Mouse (Mus musculus): ENCODE results near the gene Ergic2. TPM values are rescaled to one million over a fixed set of nuclear protein-coding genes. Genes with fewer than 3 reads are reported as not detected.
"Not testable (repeated sequence)": the region's sequence is repeated elsewhere in the genome, so short reads cannot be mapped to it uniquely, and the experiment has no call there.

Ergic2 gene
- polyA plus RNA-seq, 2 experiments from 2014 or later: 168 to 171 TPM

DNA sequence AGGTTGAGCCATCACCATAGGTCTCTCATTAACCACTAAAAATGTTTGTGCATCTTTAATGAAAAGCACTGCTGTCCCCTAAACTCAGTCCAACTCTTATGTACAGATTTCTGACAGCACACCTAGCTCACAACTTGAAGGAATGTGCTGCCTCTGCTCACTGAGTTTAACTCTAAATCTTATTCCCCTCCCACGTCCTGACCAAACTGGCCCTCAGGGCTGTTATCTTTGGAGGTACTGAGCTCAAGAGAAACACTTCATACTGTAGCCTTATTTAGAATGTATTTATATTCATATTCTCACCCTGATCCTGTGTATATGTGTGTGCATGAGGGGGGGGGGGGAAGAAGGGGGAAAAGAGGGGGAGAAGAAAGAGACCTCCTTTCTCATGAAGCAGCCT lies 4.7 kb downstream of the Ergic2 start:
- ATAC-seq: no peak

DNA sequence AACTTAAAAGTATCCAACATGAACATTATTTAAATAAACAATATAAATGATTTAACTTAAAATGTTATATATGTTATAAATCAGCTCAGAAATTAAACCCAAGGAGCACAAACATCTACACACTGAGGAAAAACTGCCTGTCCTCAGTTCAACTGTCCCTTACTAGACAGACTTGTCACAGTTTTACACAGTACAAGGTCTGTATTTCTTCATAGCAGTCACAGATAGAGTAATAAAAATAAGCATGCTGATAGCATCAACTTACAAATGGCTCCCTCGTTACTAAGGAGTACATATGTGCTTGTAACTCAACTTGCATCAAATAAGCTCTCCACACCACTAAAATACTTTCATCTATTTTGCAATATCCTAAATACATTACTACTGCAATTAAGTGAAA lies 7.0 kb downstream of the Ergic2 start:
- no peak for ATAC-seq

DNA sequence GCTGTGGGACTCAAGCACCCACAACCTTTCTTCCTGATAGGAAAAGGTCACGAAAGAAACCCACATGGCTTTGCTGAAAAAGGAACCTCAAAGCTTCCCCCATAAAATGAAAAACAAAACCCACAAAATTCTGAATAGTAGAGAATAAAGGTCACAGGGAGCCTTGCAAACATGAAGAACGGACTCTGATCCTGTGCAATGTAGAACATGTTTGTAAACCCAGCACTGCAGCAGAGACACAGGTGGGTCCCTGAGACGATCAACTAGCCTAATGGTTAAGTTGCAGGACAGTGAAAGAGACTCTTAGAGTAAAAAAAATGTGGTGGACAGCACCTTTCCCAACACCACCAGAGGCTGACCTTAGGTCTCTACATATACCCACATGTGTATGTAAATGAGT lies 12.4 kb downstream of the Ergic2 start:
- ATAC-seq: no peak

DNA sequence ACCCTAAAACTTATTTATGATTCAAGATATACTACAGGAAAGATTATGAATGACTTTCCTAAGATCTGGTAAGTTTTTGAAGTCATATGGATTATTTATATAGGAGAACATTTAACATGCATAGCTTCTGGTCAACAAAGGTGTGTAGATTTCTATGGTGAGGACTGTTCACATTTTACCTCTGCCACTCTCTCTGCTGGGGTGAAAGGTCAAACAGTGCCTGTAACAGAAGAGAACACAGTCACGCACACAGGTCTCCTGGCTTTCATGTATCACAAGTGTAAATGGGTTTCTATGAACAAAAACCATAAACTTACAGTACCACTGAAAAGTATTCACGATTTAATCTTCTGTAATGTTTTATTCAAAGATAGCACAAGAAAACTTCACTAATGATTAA lies 13.0 kb downstream of the Ergic2 start:
- no peak for ATAC-seq

DNA sequence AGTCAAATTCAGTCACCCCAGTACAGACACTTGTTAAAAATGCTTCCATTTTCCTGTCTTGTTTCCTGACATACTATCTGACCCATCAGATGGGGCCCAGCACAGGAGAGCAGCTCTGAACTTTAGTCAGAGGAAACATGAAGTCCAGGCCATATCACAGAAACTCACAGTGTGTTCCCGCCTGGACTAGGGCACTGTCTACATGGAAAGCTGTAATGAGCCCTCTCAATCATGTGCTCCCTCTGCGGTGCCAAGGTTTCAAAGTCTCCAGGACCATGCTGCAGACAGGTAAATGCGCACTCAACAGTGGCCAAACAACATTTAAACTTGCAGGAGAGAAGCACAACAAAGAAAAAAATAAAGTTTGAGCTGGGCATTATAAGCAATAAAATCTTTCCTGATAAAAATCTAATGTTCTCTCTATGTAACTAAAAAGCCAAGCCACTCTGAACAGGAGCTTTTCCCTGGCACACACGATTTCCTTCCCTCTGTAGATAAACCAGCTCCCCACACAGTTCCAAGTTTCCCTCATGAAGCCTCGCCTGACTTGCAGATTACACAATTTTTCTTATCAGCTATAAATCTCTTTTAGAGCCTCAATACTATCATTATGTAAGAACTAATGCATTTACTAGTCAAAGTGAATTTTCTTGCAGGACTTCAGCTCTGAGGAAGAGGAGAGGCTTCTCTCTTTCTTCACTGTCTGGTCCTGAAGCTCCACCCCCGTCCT lies 18.0 kb downstream of the Ergic2 start:
- ATAC-seq: no peak

DNA sequence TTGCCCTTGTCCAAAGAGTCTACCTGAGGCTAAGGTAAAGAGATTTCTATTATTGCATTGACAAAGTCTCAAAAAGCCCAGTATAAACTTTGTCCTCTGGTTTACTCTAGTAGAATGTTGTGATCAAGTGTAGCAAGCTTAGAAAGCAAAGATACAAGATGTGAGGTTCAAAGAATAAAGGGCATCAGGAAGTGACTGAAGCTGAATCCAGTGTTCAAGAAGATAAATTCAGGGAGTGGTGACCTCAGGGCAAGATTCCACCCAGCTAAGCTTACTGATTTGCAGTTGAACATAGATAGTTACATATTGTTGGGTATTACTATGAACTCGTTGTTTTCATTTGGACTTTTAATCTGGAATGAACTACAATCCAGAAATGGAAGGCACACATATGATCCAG lies 26.5 kb downstream of the Ergic2 start:
- ATAC-seq: no peak

DNA sequence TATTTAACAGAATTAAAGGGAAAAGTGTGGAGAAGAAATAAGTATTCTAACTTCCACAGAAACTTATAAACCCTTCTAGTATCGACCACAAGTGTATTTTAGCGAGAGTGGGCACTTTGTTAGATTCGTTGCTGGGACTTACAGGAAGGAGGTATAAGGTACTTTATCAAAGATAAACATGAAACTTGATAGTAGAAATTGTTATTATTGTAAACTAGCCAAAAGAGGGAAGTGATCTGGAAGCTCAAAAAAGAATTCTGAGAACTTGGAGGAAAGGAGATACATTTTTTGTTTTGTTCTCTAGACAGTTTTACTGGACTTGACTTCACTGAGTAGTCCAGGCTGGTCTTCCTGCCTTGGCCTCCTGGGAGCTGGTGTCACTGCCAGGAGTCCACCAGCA lies 39.3 kb downstream of the Ergic2 start:
- no peak for ATAC-seq

DNA sequence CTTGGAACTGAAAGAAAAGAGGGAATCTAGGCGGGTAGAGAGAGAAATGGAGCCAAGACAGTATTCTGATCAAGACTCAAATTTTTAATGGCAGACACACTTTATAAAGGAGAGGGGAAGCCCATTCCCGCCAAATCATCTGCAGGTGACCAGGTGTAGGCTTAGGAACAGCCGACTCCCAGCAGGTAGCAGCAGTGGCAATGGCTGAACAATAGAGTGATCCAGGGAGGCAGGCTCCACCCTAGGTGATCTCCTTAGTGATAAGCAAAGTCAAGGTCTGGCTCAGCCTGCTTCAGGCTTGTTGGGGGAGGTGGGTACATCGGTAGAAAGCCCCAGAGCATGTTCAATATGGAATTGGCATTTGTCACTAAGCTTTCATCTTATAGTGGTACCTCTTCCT lies 59.9 kb downstream of the Ergic2 start:
- ATAC-seq: not testable (repeated sequence)

DNA sequence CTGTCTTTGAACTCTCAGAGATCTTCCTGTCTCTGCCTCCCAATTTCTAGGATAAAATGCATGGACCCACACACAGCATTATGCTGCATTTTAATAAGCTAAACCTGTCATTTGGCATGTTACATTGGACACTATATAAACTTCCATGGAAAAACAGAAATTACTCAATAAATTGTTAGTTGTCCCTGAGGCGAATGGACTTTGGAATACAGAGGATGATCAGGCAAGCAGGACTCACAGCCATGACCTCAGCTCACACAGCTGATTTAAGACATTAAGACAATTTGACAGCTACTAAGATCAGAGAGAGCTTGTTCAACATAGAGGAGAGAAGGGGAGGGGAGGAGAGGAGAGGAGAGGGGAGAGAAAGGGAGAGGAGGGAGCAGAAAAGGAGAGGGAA lies 69.8 kb downstream of the Ergic2 start:
- no peak for ATAC-seq

DNA sequence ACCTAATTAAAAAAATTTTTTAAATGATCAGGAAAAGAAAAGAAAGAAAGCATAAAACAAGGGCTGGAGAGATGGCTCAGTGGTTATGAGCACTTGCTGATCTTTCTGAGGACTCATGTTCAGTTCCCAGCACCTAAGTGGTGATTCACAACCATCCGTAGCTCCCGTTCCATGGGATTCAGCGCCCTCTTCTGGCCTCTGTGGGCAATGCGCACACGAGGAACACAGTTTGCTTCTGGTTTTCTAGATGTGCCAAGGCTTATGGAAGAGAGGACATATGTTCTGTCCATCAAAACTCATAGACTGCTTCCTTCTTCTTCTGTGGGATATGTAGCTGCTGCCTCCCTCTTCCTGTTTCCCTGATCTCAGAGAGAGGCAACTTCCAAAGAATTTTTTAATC lies 70.3 kb downstream of the Ergic2 start:
- no peak for ATAC-seq

DNA sequence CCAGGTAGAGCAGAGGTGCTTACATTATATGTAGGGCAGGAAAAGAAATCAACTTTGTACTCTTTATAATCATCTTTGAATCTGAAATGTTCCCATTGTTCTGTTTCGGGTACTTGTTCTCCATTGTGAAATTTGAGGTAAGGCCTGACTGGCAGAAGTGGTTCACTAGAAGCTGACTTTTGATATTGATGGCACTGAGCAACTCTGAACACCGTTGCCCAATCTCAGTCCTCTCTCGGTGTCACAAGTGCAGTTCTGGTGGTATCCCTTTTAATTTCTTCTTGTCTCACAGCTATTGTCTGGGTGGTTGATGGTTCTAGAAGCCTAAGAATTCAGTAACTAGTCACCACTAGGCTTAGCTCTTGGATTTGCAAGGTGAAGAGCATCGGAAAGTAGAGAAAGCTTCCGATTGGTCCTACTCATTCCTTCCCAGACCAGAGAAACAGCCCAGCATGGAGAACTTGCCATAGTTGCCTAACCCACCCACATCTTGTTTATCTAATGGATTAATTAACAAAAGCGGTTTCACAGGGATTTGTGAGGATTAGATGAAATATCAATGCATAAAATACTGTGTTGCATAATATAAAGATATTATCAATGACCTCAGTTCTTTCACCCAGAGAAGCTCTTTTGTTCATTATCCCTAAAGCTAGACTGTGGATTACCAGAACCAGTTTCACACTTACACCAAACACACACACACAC lies 72.7 kb downstream of the Ergic2 start:
- ATAC-seq: no peak

DNA sequence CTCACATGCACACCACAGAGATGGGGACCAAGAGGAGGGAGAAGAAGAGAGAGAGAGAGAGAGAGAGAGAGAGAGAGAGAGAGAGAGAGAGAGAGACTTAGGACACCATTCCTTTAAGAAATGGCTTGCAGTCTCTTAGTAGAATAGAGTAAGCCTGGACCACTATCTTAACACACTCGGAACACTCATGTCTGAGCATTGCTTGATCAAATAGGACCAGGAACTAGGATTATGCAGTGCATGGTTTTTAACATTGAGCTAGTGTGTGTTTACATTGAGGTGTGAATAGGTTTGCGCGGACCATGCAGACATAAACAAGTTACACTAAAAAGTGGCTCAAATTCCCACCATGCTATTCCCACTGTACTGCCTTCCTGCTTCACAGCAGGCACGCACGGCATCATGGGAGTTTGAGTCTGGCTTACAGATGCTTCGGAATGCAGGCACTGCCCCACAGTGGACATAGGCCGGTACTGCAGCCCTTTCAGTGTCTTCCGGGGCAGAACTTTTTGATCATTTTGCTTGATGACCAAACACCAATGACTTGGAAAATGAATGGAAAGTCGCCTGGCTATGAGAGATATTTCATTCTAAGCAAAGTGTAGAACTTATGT lies 76.3 kb downstream of the Ergic2 start:
- ATAC-seq: no peak

DNA sequence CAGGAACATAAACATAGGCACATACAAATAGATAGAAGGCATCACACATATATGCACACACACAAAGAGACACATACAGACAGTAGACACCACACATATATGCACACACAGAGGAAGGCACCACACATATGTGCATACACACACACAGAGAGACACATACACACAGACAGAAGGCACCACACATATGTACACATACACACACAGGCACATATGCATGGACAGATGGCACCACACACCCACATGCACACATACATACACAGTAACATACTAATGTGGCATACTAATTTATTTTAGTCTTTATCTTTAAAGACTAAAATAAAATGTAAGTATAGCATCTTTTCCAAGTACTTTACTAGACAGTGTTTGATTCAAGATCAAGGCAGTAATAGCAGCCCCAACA lies 78.6 kb downstream of the Ergic2 start:
- ATAC-seq: no peak

DNA sequence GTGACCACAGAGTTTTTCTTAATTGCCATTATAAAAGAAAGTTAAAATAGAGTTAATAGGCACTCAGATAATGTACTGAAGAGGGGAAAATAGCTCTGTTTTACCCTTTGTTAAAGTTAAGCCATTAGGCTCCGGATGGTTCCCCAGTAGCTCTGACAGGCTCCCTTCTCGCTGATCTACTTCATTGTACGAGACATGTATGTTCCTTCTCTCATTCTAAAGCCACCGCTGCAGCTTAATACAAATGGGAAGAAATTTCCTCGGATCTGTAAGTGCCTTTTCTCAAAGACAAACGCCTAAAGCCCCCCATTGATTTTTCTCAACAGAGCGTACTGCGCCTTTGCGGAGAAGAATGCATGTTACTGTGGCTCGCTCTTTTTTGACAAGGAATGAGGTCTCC lies 79.9 kb downstream of the Ergic2 start:
- ATAC-seq: no peak

Other genes starting within 250 kb of the Ergic2 start
- 1 to 10 TPM; 2.7 to 3.0 TPM for gene Far2, start 165.1 kb downstream of the Ergic2 start, polyA plus RNA-seq (2017; shearing (Covaris generic))
- gene Tmtc1, start 232.0 kb upstream of the Ergic2 start, polyA plus RNA-seq (2017; shearing (Covaris generic)): under 1 TPM in 1 of 2 experiments, not detected in 1; 0.08 TPM

All from activated CD4-positive, CD25-positive, alpha-beta regulatory T cell, adult 4 months (primary cell).